Mouse (Mus musculus): ENCODE data around the gene Morn4.

DNA sequence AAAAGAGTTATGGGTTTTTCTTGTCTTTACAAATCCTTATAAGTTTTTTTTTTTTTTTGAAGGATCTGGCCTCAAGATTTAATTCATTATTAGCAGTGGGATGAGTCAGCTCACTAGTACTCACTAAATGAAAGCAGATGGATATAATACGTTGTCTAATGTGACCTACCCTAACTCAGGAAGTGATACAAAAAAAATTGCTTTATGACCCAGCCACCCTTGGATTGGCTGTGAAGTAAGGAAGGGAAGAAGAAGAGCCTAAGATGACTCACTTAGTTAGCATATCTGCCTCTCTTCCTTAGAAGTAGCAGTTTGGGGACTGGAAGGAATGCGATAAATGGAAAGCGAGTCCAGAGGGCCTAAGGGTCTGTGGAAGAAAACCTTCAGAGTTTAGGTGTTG is 13.2 kb upstream of the Morn4 start:
- no peak for TF ChIP-seq CTCF (IDR thresholded peaks at IDR 0.05; ENCODE audit: borderline replicate concordance, control insufficient read depth, extremely low read depth, insufficient read depth, low read length, poor library complexity)
- no peak for TF ChIP-seq POLR2A (IDR thresholded peaks at IDR 0.05; ENCODE audit: control insufficient read depth, extremely low read depth, insufficient read depth, low read length, poor library complexity)
